Mouse (Mus musculus): ENCODE results near the gene Mmp2. TPM values are rescaled to one million over a fixed set of nuclear protein-coding genes. Genes with fewer than 3 reads are reported as not detected.
"Not testable (repeated sequence)": the region's sequence is repeated elsewhere in the genome, so short reads cannot be mapped to it uniquely, and the experiment has no call there.

Gene Mmp2
- 109 and 112 TPM in 2 replicates for polyA plus RNA-seq (2015; fragmentation: Nextera tagmentation; extraction: Ambion mirVana)

- Histone ChIP-seq H3K4me1 (peaks cover 23% of the 10 kb centered on the region), H3K27me3 (replicated peaks) (peaks cover 37% of the 10 kb centered on the region), H3K9ac (peak within 1 kb of the TSS; percentile 83), H3K36me3 (peaks cover 20% of the 10 kb centered on the region), H3K4me2 (peak within 1 kb of the TSS; percentile 68), H3K9me3 (no peaks in the 10 kb centered on the region), H3K27ac (replicated peaks) (peak within 1 kb of the TSS; percentile 89), H3K4me3 (peak within 1 kb of the TSS; percentile 60)
- ATAC-seq (ENCODE audit: extremely low read depth, insufficient number of reproducible peaks, low FRiP score, low TSS enrichment), result peak; percentile 45; the same call in 1 of the 2 replicates
- WGBS, result 2% methylated on average over 35 of the region's 37 CpGs
Observed at GRCm38 (mm10) chr8:92827243-92828034, at the start of gene Mmp2. TSS of gene Mmp2 (plus strand) at chr8:92827291.

GRCm38 (mm10) chr8:92780976-92781375 lies 46.1 kb upstream of the Mmp2 start:
- H3K4me1 ChIP-seq, result peaks cover 16% of the 10 kb centered on the region
- 20% methylated on average over 3 of the region's 3 CpGs for WGBS
- no peaks in the 10 kb centered on the region for H3K36me3 ChIP-seq

GRCm38 (mm10) chr8:92783906-92784610 lies 43.0 kb upstream of the Mmp2 start:
- H3K9me3 ChIP-seq, result no peaks in the 10 kb centered on the region
- WGBS, result 59% methylated on average over 3 of the region's 3 CpGs
- no peak for ATAC-seq (ENCODE audit: extremely low read depth, insufficient number of reproducible peaks, low FRiP score, low TSS enrichment)

More at GRCm38 (mm10) chr8:92780976-92781375, 46.1 kb upstream of the Mmp2 start:
- Histone ChIP-seq H3K27me3 (replicated peaks) (0 out of 2 replicates have a peak, but pooled peaks cover under 1% of the 10 kb centered on the region), H3K9me3 (no peaks in the 10 kb centered on the region), H3K4me3 (no peak overlapping the region), H3K9ac (no peak overlapping the region), H3K27ac (replicated peaks) (no peak overlapping the region), H3K4me2 (no peak overlapping the region)
- ATAC-seq (ENCODE audit: extremely low read depth, insufficient number of reproducible peaks, low FRiP score, low TSS enrichment), result no peak

GRCm38 (mm10) chr8:92790835-92791234 lies 36.3 kb upstream of the Mmp2 start:
- 58% methylated on average over 3 of the region's 3 CpGs for WGBS
- Histone ChIP-seq H3K27me3 (replicated peaks) (no peaks in the 10 kb centered on the region), H3K36me3 (no peaks in the 10 kb centered on the region), H3K4me1 (no peaks in the 10 kb centered on the region), H3K9me3 (no peaks in the 10 kb centered on the region), H3K27ac (replicated peaks) (no peak overlapping the region), H3K9ac (no peak overlapping the region), H3K4me2 (no peak overlapping the region), H3K4me3 (no peak overlapping the region)
- ATAC-seq (ENCODE audit: extremely low read depth, insufficient number of reproducible peaks, low FRiP score, low TSS enrichment), result no peak

More at GRCm38 (mm10) chr8:92783906-92784610, 43.0 kb upstream of the Mmp2 start:
- no peak overlapping the region for H3K4me2 ChIP-seq
- no peaks in the 10 kb centered on the region for H3K36me3 ChIP-seq
- peaks cover 9% of the 10 kb centered on the region for H3K4me1 ChIP-seq
- no peaks in the 10 kb centered on the region for H3K27me3 ChIP-seq (replicated peaks)
- H3K4me3 ChIP-seq, result no peak overlapping the region
- H3K9ac ChIP-seq, result no peak overlapping the region
- no peak overlapping the region for H3K27ac ChIP-seq (replicated peaks)

GRCm38 (mm10) chr8:92791999-92792398 lies 35.1 kb upstream of the Mmp2 start:
- not testable (repeated sequence) for H3K27me3 ChIP-seq (replicated peaks); H3K4me1 ChIP-seq; H3K4me3 ChIP-seq; H3K36me3 ChIP-seq; ATAC-seq (ENCODE audit: extremely low read depth, insufficient number of reproducible peaks, low FRiP score, low TSS enrichment); H3K4me2 ChIP-seq; H3K9ac ChIP-seq; H3K27ac ChIP-seq (replicated peaks); H3K9me3 ChIP-seq
- WGBS, result 79% methylated on average over 2 of the region's 2 CpGs

- H3K27me3 ChIP-seq (replicated peaks), result no peaks in the 10 kb centered on the region
- no peaks in the 10 kb centered on the region for H3K4me1 ChIP-seq
- H3K4me3 ChIP-seq, result no peak overlapping the region
- no peaks in the 10 kb centered on the region for H3K9me3 ChIP-seq
- H3K27ac ChIP-seq (replicated peaks), result no peak overlapping the region
- H3K4me2 ChIP-seq, result no peak overlapping the region
- 55% methylated on average over 14 of the region's 14 CpGs for WGBS
- no peaks in the 10 kb centered on the region for H3K36me3 ChIP-seq
- no peak for ATAC-seq (ENCODE audit: extremely low read depth, insufficient number of reproducible peaks, low FRiP score, low TSS enrichment)
- H3K9ac ChIP-seq, result no peak overlapping the region
Observed at GRCm38 (mm10) chr8:92793852-92794580, 33.1 kb upstream of the Mmp2 start.

GRCm38 (mm10) chr8:92797527-92797931 lies 29.6 kb upstream of the Mmp2 start:
- 84% methylated on average over 7 of the region's 7 CpGs for WGBS
- Histone ChIP-seq H3K4me3 (no peak overlapping the region), H3K27ac (replicated peaks) (no peak overlapping the region), H3K36me3 (no peaks in the 10 kb centered on the region), H3K9me3 (no peaks in the 10 kb centered on the region), H3K9ac (no peak overlapping the region), H3K4me1 (no peaks in the 10 kb centered on the region), H3K4me2 (no peak overlapping the region), H3K27me3 (replicated peaks) (no peaks in the 10 kb centered on the region)
- ATAC-seq (ENCODE audit: extremely low read depth, insufficient number of reproducible peaks, low FRiP score, low TSS enrichment), result no peak

GRCm38 (mm10) chr8:92799406-92799805 lies 27.7 kb upstream of the Mmp2 start:
- H3K4me3 ChIP-seq, result no peak overlapping the region
- H3K9me3 ChIP-seq, result no peaks in the 10 kb centered on the region; the same call in 1 of the 2 replicates
- no peak overlapping the region for H3K9ac ChIP-seq
- no peak overlapping the region for H3K4me2 ChIP-seq
- no peaks in the 10 kb centered on the region for H3K36me3 ChIP-seq
- no peak for ATAC-seq (ENCODE audit: extremely low read depth, insufficient number of reproducible peaks, low FRiP score, low TSS enrichment)
- 78% methylated on average over 11 of the region's 11 CpGs for WGBS
- H3K27me3 ChIP-seq (replicated peaks), result no peaks in the 10 kb centered on the region
- H3K4me1 ChIP-seq, result no peaks in the 10 kb centered on the region
- no peak overlapping the region for H3K27ac ChIP-seq (replicated peaks)

GRCm38 (mm10) chr8:92801231-92801630 lies 25.9 kb upstream of the Mmp2 start:
- no peak for ATAC-seq (ENCODE audit: extremely low read depth, insufficient number of reproducible peaks, low FRiP score, low TSS enrichment)
- 55% methylated on average over 8 of the region's 8 CpGs for WGBS
- no peak overlapping the region for H3K4me3 ChIP-seq

GRCm38 (mm10) chr8:92802591-92802990 lies 24.5 kb upstream of the Mmp2 start:
- ATAC-seq (ENCODE audit: extremely low read depth, insufficient number of reproducible peaks, low FRiP score, low TSS enrichment), result no peak
- Histone ChIP-seq H3K9me3 (no peaks in the 10 kb centered on the region; the same call in 1 of the 2 replicates), H3K27me3 (replicated peaks) (peaks cover 6% of the 10 kb centered on the region), H3K4me2 (no peak overlapping the region), H3K27ac (replicated peaks) (no peak overlapping the region), H3K4me1 (no peaks in the 10 kb centered on the region), H3K36me3 (no peaks in the 10 kb centered on the region), H3K4me3 (no peak overlapping the region), H3K9ac (no peak overlapping the region)
- 75% methylated on average over 3 of the region's 3 CpGs for WGBS

More at GRCm38 (mm10) chr8:92801231-92801630, 25.9 kb upstream of the Mmp2 start:
- no peaks in the 10 kb centered on the region for H3K4me1 ChIP-seq
- H3K9ac ChIP-seq, result no peak overlapping the region
- no peaks in the 10 kb centered on the region for H3K27me3 ChIP-seq (replicated peaks)
- no peak overlapping the region for H3K27ac ChIP-seq (replicated peaks)
- no peak overlapping the region for H3K4me2 ChIP-seq
- no peaks in the 10 kb centered on the region; the same call in 1 of the 2 replicates for H3K9me3 ChIP-seq
- H3K36me3 ChIP-seq, result no peaks in the 10 kb centered on the region

- no peak for ATAC-seq (ENCODE audit: extremely low read depth, insufficient number of reproducible peaks, low FRiP score, low TSS enrichment)
- no peak overlapping the region for H3K4me3 ChIP-seq
- no peaks in the 10 kb centered on the region for H3K9me3 ChIP-seq
- H3K36me3 ChIP-seq, result no peaks in the 10 kb centered on the region
- H3K4me1 ChIP-seq, result no peaks in the 10 kb centered on the region
- H3K4me2 ChIP-seq, result no peak overlapping the region
- 75% methylated on average over 2 of the region's 2 CpGs for WGBS
- H3K27ac ChIP-seq (replicated peaks), result no peak overlapping the region
- H3K9ac ChIP-seq, result no peak overlapping the region
- peaks cover 18% of the 10 kb centered on the region for H3K27me3 ChIP-seq (replicated peaks)
Observed at GRCm38 (mm10) chr8:92812773-92813172, 14.3 kb upstream of the Mmp2 start.

All from heart, embryonic 13.5 days (tissue).